Mouse (Mus musculus): ENCODE measurements at regions not wholly inside any gene's neighbourhood (a gene's known extent, or its start where the extent isn't known, plus 50 kb on each side); places are given as distances from the start of the nearest gene placed in this dataset.

GRCm38 (mm10) chr14:33865746-33866145 lies 57.6 kb upstream of the Gdf10 start:
- no peak for DNase-seq

GRCm38 (mm10) chr14:33867674-33868073 lies 55.7 kb upstream of the Gdf10 start:
- DNase-seq, result no peak

Measured in kidney, postnatal 4 days (tissue).